Mouse (Mus musculus): ENCODE measurements around the gene Klhl6. TPM values are rescaled to one million over a fixed set of nuclear protein-coding genes. Genes with fewer than 3 reads are reported as not detected.
"Not testable (repeated sequence)": the region's sequence is repeated elsewhere in the genome, so short reads cannot be mapped to it uniquely, and the experiment has no call there.

Klhl6 gene
- total and polyA plus RNA-seq, 2 experiments from 2014 or later = 2.4 to 2.7 TPM

GRCm38 (mm10) chr16:19997616-19998015 is 14.8 kb upstream of the Klhl6 start:
- Histone ChIP-seq H3K27ac (no peak overlapping the region), H3K36me3 (ENCODE audit: insufficient read depth, low read length) (no peaks in the 10 kb centered on the region), H3K9ac (replicated peaks; ENCODE audit: low read length) (no peak overlapping the region), H3K4me3 (ENCODE audit: low read length) (no peak overlapping the region), H3K27me3 (ENCODE audit: insufficient read depth, low read length) (no peaks in the 10 kb centered on the region), H3K9me3 (ENCODE audit: low read length) (no peaks in the 10 kb centered on the region), H3K4me2 (ENCODE audit: low read depth, low read length) (no peak overlapping the region), H3K4me1 (ENCODE audit: insufficient read depth, low read length) (no peaks in the 10 kb centered on the region)
- ATAC-seq (no peak), DNase-seq (ENCODE audit: low spot score) (no peak)
- WGBS = 91% methylated on average over 7 of the region's 7 CpGs
- no peak for TF ChIP-seq CTCF (IDR thresholded peaks at IDR 0.05; ENCODE audit: low read depth)

GRCm38 (mm10) chr16:19996913-19997312 is 14.1 kb upstream of the Klhl6 start:
- not testable (repeated sequence) for H3K27me3 ChIP-seq (ENCODE audit: insufficient read depth, low read length); H3K4me3 ChIP-seq (ENCODE audit: low read length); H3K9ac ChIP-seq (replicated peaks; ENCODE audit: low read length); H3K36me3 ChIP-seq (ENCODE audit: insufficient read depth, low read length); DNase-seq (ENCODE audit: low spot score); H3K4me1 ChIP-seq (ENCODE audit: insufficient read depth, low read length); H3K27ac ChIP-seq; ATAC-seq; H3K9me3 ChIP-seq (ENCODE audit: low read length); H3K4me2 ChIP-seq (ENCODE audit: low read depth, low read length)
- 13% methylated on average over 6 of the region's 6 CpGs for WGBS

GRCm38 (mm10) chr16:19995818-19996217 is 13.0 kb upstream of the Klhl6 start:
- ATAC-seq (no peak), DNase-seq (ENCODE audit: low spot score) (no peak)
- Histone ChIP-seq H3K27me3 (ENCODE audit: insufficient read depth, low read length) (no peaks in the 10 kb centered on the region), H3K36me3 (ENCODE audit: insufficient read depth, low read length) (no peaks in the 10 kb centered on the region), H3K9ac (replicated peaks; ENCODE audit: low read length) (no peak overlapping the region), H3K4me1 (ENCODE audit: insufficient read depth, low read length) (no peaks in the 10 kb centered on the region), H3K27ac (no peak overlapping the region), H3K9me3 (ENCODE audit: low read length) (no peaks in the 10 kb centered on the region), H3K4me2 (ENCODE audit: low read depth, low read length) (no peak overlapping the region), H3K4me3 (ENCODE audit: low read length) (no peak overlapping the region)
- no peak for TF ChIP-seq CTCF (IDR thresholded peaks at IDR 0.05; ENCODE audit: low read depth)

GRCm38 (mm10) chr16:19993278-19993677 is 10.4 kb upstream of the Klhl6 start:
- WGBS = 97% methylated on average over 3 of the region's 3 CpGs
- no peak for ATAC-seq
- TF ChIP-seq CTCF (IDR thresholded peaks at IDR 0.05; ENCODE audit: low read depth) = no peak

GRCm38 (mm10) chr16:19990536-19990935 is 7.7 kb upstream of the Klhl6 start:
- TF ChIP-seq CTCF (IDR thresholded peaks at IDR 0.05; ENCODE audit: low read depth) = no peak
- H3K9me3 ChIP-seq (ENCODE audit: low read length) = 0 out of 2 replicates have a peak, but pooled peaks cover 7% of the 10 kb centered on the region
- no peak for ATAC-seq
- H3K9ac ChIP-seq (replicated peaks; ENCODE audit: low read length) = no peak overlapping the region
- no peak overlapping the region for H3K27ac ChIP-seq
- no peak overlapping the region for H3K4me2 ChIP-seq (ENCODE audit: low read depth, low read length)
- no peaks in the 10 kb centered on the region for H3K4me1 ChIP-seq (ENCODE audit: insufficient read depth, low read length)
- no peaks in the 10 kb centered on the region for H3K27me3 ChIP-seq (ENCODE audit: insufficient read depth, low read length)
- DNase-seq (ENCODE audit: low spot score) = no peak
- H3K36me3 ChIP-seq (ENCODE audit: insufficient read depth, low read length) = no peaks in the 10 kb centered on the region
- H3K4me3 ChIP-seq (ENCODE audit: low read length) = no peak overlapping the region

More at GRCm38 (mm10) chr16:19993278-19993677, 10.4 kb upstream of the Klhl6 start:
- H3K9me3 ChIP-seq (ENCODE audit: low read length) = 0 out of 2 replicates have a peak, but pooled peaks cover 7% of the 10 kb centered on the region
- no peaks in the 10 kb centered on the region for H3K4me1 ChIP-seq (ENCODE audit: insufficient read depth, low read length)
- H3K36me3 ChIP-seq (ENCODE audit: insufficient read depth, low read length) = no peaks in the 10 kb centered on the region
- H3K9ac ChIP-seq (replicated peaks; ENCODE audit: low read length) = no peak overlapping the region
- no peak for DNase-seq (ENCODE audit: low spot score)
- no peak overlapping the region for H3K4me2 ChIP-seq (ENCODE audit: low read depth, low read length)
- H3K27ac ChIP-seq = no peak overlapping the region
- H3K4me3 ChIP-seq (ENCODE audit: low read length) = no peak overlapping the region
- H3K27me3 ChIP-seq (ENCODE audit: insufficient read depth, low read length) = no peaks in the 10 kb centered on the region

GRCm38 (mm10) chr16:19987589-19987988 is 4.8 kb upstream of the Klhl6 start:
- no peak overlapping the region for H3K4me3 ChIP-seq (ENCODE audit: low read length)
- 0 out of 2 replicates have a peak, but pooled peaks cover 7% of the 10 kb centered on the region for H3K9me3 ChIP-seq (ENCODE audit: low read length)
- no peaks in the 10 kb centered on the region for H3K27me3 ChIP-seq (ENCODE audit: insufficient read depth, low read length)
- DNase-seq (ENCODE audit: low spot score) (no peak), ATAC-seq (no peak)
- H3K9ac ChIP-seq (replicated peaks; ENCODE audit: low read length) = no peak overlapping the region
- no peak overlapping the region for H3K27ac ChIP-seq
- no peaks in the 10 kb centered on the region for H3K4me1 ChIP-seq (ENCODE audit: insufficient read depth, low read length)
- TF ChIP-seq CTCF (IDR thresholded peaks at IDR 0.05; ENCODE audit: low read depth) = no peak
- WGBS = 96% methylated on average over 2 of the region's 2 CpGs
- no peak overlapping the region for H3K4me2 ChIP-seq (ENCODE audit: low read depth, low read length)
- no peaks in the 10 kb centered on the region for H3K36me3 ChIP-seq (ENCODE audit: insufficient read depth, low read length)

- H3K4me1 ChIP-seq (ENCODE audit: insufficient read depth, low read length) = no peaks in the 10 kb centered on the region
- TF ChIP-seq CTCF (IDR thresholded peaks at IDR 0.05; ENCODE audit: low read depth) = no peak
- WGBS = 87% methylated on average over 2 of the region's 2 CpGs
- no peaks in the 10 kb centered on the region for H3K36me3 ChIP-seq (ENCODE audit: insufficient read depth, low read length)
- H3K27me3 ChIP-seq (ENCODE audit: insufficient read depth, low read length) = no peaks in the 10 kb centered on the region
- H3K4me3 ChIP-seq (ENCODE audit: low read length) = no peak overlapping the region
- DNase-seq (ENCODE audit: low spot score) = no peak
- H3K9me3 ChIP-seq (ENCODE audit: low read length) = 0 out of 2 replicates have a peak, but pooled peaks cover 5% of the 10 kb centered on the region
- no peak overlapping the region for H3K4me2 ChIP-seq (ENCODE audit: low read depth, low read length)
- H3K27ac ChIP-seq = no peak overlapping the region
- no peak for ATAC-seq
- H3K9ac ChIP-seq (replicated peaks; ENCODE audit: low read length) = no peak overlapping the region
These were observed 2.2 kb upstream of the Klhl6 start for GRCm38 (mm10) chr16:19984884-19985643.
